Mouse (Mus musculus): ENCODE results near the gene Lgr5. TPM values are rescaled to one million over a fixed set of nuclear protein-coding genes. Genes with fewer than 3 reads are reported as not detected.

Gene Lgr5
- polyA plus RNA-seq, 1 experiment: 0.05 TPM

- Histone ChIP-seq H3K4me3 (ENCODE audit: control insufficient read depth, low read depth, low read length) (no peak overlapping the region), H3K27me3 (ENCODE audit: control insufficient read depth, insufficient read depth, low read length) (no peaks in the 10 kb centered on the region; the same call in 1 of the 2 replicates), H3K27ac (ENCODE audit: control insufficient read depth, insufficient read depth, low read depth, low read length) (no peak overlapping the region), H3K4me1 (ENCODE audit: control insufficient read depth, insufficient read depth, low read length) (peaks cover 4% of the 10 kb centered on the region), H3K36me3 (ENCODE audit: control insufficient read depth, insufficient read depth, low read length) (no peaks in the 10 kb centered on the region)
- no peak for TF ChIP-seq CTCF (IDR thresholded peaks at IDR 0.05; ENCODE audit: control insufficient read depth, insufficient read depth, insufficient replicate concordance, low read depth, low read length)
- no peak for TF ChIP-seq POLR2A (IDR thresholded peaks at IDR 0.05; ENCODE audit: control insufficient read depth, low read depth, low read length)
Measured at GRCm38 (mm10) chr10:115571317-115571716, 16.3 kb downstream of the Lgr5 start.

- Histone ChIP-seq H3K27me3 (ENCODE audit: control insufficient read depth, insufficient read depth, low read length) (no peaks in the 10 kb centered on the region; the same call in 1 of the 2 replicates), H3K36me3 (ENCODE audit: control insufficient read depth, insufficient read depth, low read length) (no peaks in the 10 kb centered on the region), H3K4me1 (ENCODE audit: control insufficient read depth, insufficient read depth, low read length) (peaks cover 4% of the 10 kb centered on the region), H3K4me3 (ENCODE audit: control insufficient read depth, low read depth, low read length) (no peak overlapping the region), H3K27ac (ENCODE audit: control insufficient read depth, insufficient read depth, low read depth, low read length) (no peak overlapping the region)
- no peak for TF ChIP-seq POLR2A (IDR thresholded peaks at IDR 0.05; ENCODE audit: control insufficient read depth, low read depth, low read length)
- TF ChIP-seq CTCF (IDR thresholded peaks at IDR 0.05; ENCODE audit: control insufficient read depth, insufficient read depth, insufficient replicate concordance, low read depth, low read length): no peak
Measured at GRCm38 (mm10) chr10:115570577-115570976, 17.0 kb downstream of the Lgr5 start.

GRCm38 (mm10) chr10:115569712-115570491, 17.7 kb downstream of the Lgr5 start, which contains the start of gene A930009A15Rik:
Gene A930009A15Rik (plus strand): TSS chr10:115569986.
- no peak within 1 kb of the TSS for H3K27ac ChIP-seq (ENCODE audit: control insufficient read depth, insufficient read depth, low read depth, low read length)
- no peaks in the 10 kb centered on the region for H3K36me3 ChIP-seq (ENCODE audit: control insufficient read depth, insufficient read depth, low read length)
- peaks cover 4% of the 10 kb centered on the region for H3K4me1 ChIP-seq (ENCODE audit: control insufficient read depth, insufficient read depth, low read length)
- H3K27me3 ChIP-seq (ENCODE audit: control insufficient read depth, insufficient read depth, low read length): no peaks in the 10 kb centered on the region; the same call in 1 of the 2 replicates
- no peak within 1 kb of the TSS for H3K4me3 ChIP-seq (ENCODE audit: control insufficient read depth, low read depth, low read length)
- no peak for TF ChIP-seq CTCF (IDR thresholded peaks at IDR 0.05; ENCODE audit: control insufficient read depth, insufficient read depth, insufficient replicate concordance, low read depth, low read length)
- TF ChIP-seq POLR2A (IDR thresholded peaks at IDR 0.05; ENCODE audit: control insufficient read depth, low read depth, low read length): no peak

- Histone ChIP-seq H3K4me3 (ENCODE audit: control insufficient read depth, low read depth, low read length) (no peak overlapping the region), H3K27ac (ENCODE audit: control insufficient read depth, insufficient read depth, low read depth, low read length) (no peak overlapping the region), H3K27me3 (ENCODE audit: control insufficient read depth, insufficient read depth, low read length) (no peaks in the 10 kb centered on the region), H3K4me1 (ENCODE audit: control insufficient read depth, insufficient read depth, low read length) (no peaks in the 10 kb centered on the region; the same call in 1 of the 2 replicates), H3K36me3 (ENCODE audit: control insufficient read depth, insufficient read depth, low read length) (no peaks in the 10 kb centered on the region)
- TF ChIP-seq POLR2A (IDR thresholded peaks at IDR 0.05; ENCODE audit: control insufficient read depth, low read depth, low read length) (no peak), CTCF (IDR thresholded peaks at IDR 0.05; ENCODE audit: control insufficient read depth, insufficient read depth, insufficient replicate concordance, low read depth, low read length) (no peak)
Measured at GRCm38 (mm10) chr10:115563961-115564360, 23.6 kb downstream of the Lgr5 start.

GRCm38 (mm10) chr10:115562911-115563686, 24.5 kb downstream of the Lgr5 start:
- Histone ChIP-seq H3K4me1 (ENCODE audit: control insufficient read depth, insufficient read depth, low read length) (no peaks in the 10 kb centered on the region; the same call in 1 of the 2 replicates), H3K27ac (ENCODE audit: control insufficient read depth, insufficient read depth, low read depth, low read length) (no peak overlapping the region), H3K36me3 (ENCODE audit: control insufficient read depth, insufficient read depth, low read length) (no peaks in the 10 kb centered on the region), H3K27me3 (ENCODE audit: control insufficient read depth, insufficient read depth, low read length) (no peaks in the 10 kb centered on the region), H3K4me3 (ENCODE audit: control insufficient read depth, low read depth, low read length) (no peak overlapping the region)
- TF ChIP-seq POLR2A (IDR thresholded peaks at IDR 0.05; ENCODE audit: control insufficient read depth, low read depth, low read length) (no peak), CTCF (IDR thresholded peaks at IDR 0.05; ENCODE audit: control insufficient read depth, insufficient read depth, insufficient replicate concordance, low read depth, low read length) (no peak)

GRCm38 (mm10) chr10:115561136-115561880, 26.3 kb downstream of the Lgr5 start:
- TF ChIP-seq POLR2A (IDR thresholded peaks at IDR 0.05; ENCODE audit: control insufficient read depth, low read depth, low read length) (no peak), CTCF (IDR thresholded peaks at IDR 0.05; ENCODE audit: control insufficient read depth, insufficient read depth, insufficient replicate concordance, low read depth, low read length) (no peak)
- H3K36me3 ChIP-seq (ENCODE audit: control insufficient read depth, insufficient read depth, low read length): no peaks in the 10 kb centered on the region
- no peak overlapping the region for H3K27ac ChIP-seq (ENCODE audit: control insufficient read depth, insufficient read depth, low read depth, low read length)
- peaks cover 2% of the 10 kb centered on the region; the same call in 1 of the 2 replicates for H3K4me1 ChIP-seq (ENCODE audit: control insufficient read depth, insufficient read depth, low read length)
- no peaks in the 10 kb centered on the region for H3K27me3 ChIP-seq (ENCODE audit: control insufficient read depth, insufficient read depth, low read length)
- no peak overlapping the region for H3K4me3 ChIP-seq (ENCODE audit: control insufficient read depth, low read depth, low read length)
